In the genomic region with DNA sequence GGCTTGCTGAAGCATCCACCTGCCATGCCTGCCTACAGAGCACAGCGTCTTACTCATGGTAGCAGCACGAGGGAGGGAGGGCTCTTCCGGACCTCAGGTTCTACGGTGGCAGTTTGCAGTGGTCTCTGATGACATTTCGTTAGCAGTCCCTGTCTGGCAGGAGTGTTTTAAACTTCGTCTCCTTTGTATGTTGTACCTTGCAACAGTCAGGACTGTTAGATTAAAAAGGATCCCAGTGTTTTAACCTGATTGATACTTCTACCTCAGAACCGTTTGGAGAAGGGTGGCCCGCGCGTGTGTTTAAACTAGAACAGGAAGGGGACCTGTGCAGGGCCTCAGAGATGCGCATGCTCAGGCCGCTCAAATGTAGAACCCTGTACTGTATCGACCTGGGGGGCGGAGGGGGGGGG, we compare ENCODE assay signal across 9 mouse cellular contexts. TPM values are rescaled to one million over a fixed set of nuclear protein-coding genes. Genes with fewer than 3 reads are reported as not detected.
DNase-seq lines count a peak whose midpoint lies in the region; ATAC-seq lines count a peak whose summit lies in the region.
"Had no signal": no experiment of that assay in that cellular context is flagged by ENCODE, and none has a peak within 500 bp of the region (broad histone marks: within the 10 kb centered on the region; RNA-seq: fewer than 3 reads in every experiment).

No protein-coding gene starts in this region.

- ATAC-seq in heart, embryonic 16.5 days (replicated peaks; ENCODE audit: extremely low read depth, insufficient read depth, low FRiP score), result no peak
- ATAC-seq in granulocyte monocyte progenitor cell, adult 5-6 weeks (replicated peaks; ENCODE audit: poor library complexity, severe bottlenecking), result 0 out of 2 replicates have a peak, but pooled peaks have one; percentile 8

- 71% methylated on average over 14 of the region's 14 CpGs for WGBS in heart, embryonic 16.5 days
- 3% methylated on average over 9 of the region's 14 CpGs for WGBS in macrophage (ENCODE audit: missing documents)

- H3K27ac ChIP-seq in heart, embryonic 16.5 days (ENCODE audit: low read length), result peak overlapping the region; percentile 69
- H3K27ac ChIP-seq in macrophage, result peak overlapping the region; percentile 99

- no peak for DNase-seq in heart, postnatal 14 days
- peak; percentile 73 to 74 for DNase-seq in thymus, postnatal 10 days (ENCODE audit: low spot score in 2 of 2)
- no peak for DNase-seq in gastrocnemius, postnatal 14 days
- no peak for DNase-seq in cerebellum, postnatal 36 days
- no peak for DNase-seq in ovary, postnatal 10 days (ENCODE audit: low spot score)
- DNase-seq: heart, postnatal 36 days had no signal

- no peaks in the 10 kb centered on the region for H3K27me3 ChIP-seq in heart, embryonic 16.5 days (ENCODE audit: control insufficient read depth, insufficient read depth, low read length)

- peaks cover 85% of the 10 kb centered on the region for H3K79me2 ChIP-seq in macrophage (ENCODE audit: inconsistent target)

- no peaks in the 10 kb centered on the region for H3K9me3 ChIP-seq in heart, embryonic 16.5 days (replicated peaks; ENCODE audit: control insufficient read depth, low read length)

- H3K9ac ChIP-seq in heart, embryonic 16.5 days (ENCODE audit: low read length), result no peak overlapping the region; the same call in 1 of the 2 replicates

- no peaks in the 10 kb centered on the region for H3K36me3 ChIP-seq in heart, embryonic 16.5 days (ENCODE audit: control insufficient read depth, insufficient read depth)
- no peaks in the 10 kb centered on the region for H3K36me3 ChIP-seq in macrophage (ENCODE audit: inconsistent target)

- H3K4me3 ChIP-seq in heart, embryonic 16.5 days (ENCODE audit: low read length), result peak overlapping the region; percentile 34
- H3K4me3 ChIP-seq in macrophage (ENCODE audit: inconsistent target), result peak overlapping the region; percentile 81

- intact Hi-C loops in heart, postnatal 14 days (cut with DNase I), result no loop called here
- intact Hi-C loops in gastrocnemius, postnatal 14 days (cut with DNase I; ENCODE audit: low total_unique reads), result no loop called here

- peak overlapping the region; percentile 47 for H3K4me2 ChIP-seq in heart, embryonic 16.5 days (ENCODE audit: low read depth, low read length)

- 0 out of 2 replicates have a peak, but pooled peaks cover 3% of the 10 kb centered on the region for H3K4me1 ChIP-seq in heart, embryonic 16.5 days (ENCODE audit: control insufficient read depth, insufficient read depth, low read length)

RNA-seq across cellular contexts. Expression of a gene that starts 47.5 kb away (rescaled TPM):
- polyA plus RNA-seq in heart, embryonic 16.5 days (2015; fragmentation: Nextera tagmentation; extraction: Ambion mirVana), result 32.7 and 47.5 TPM in 2 replicates
- 10 to 100 TPM; 13.5 to 17.9 TPM for total RNA-seq in heart, postnatal 14 days (2021)
- 450 and 461 TPM in 2 replicates for total RNA-seq in granulocyte monocyte progenitor cell, adult 5-6 weeks (2014; fragmentation: Nextera tagmentation)
- total RNA-seq in granulocyte monocyte progenitor cell, adult 5-6 weeks (2017), result 316 and 346 TPM in 2 replicates
- 1,000 to 10,000 TPM in 11 of 26 experiments, 100 to 1,000 TPM in 15; 310 to 1,734 (median 948) TPM for total RNA-seq in macrophage (2018; cell fraction: chromatin; rRNA removed)
- 1,000 to 10,000 TPM in 4 of 26 experiments, 100 to 1,000 TPM in 22; 554 to 1,295 (median 783) TPM for total RNA-seq in macrophage (2018; cell fraction: cytosol; rRNA removed)
- 1,000 to 10,000 TPM in 4 of 26 experiments, 100 to 1,000 TPM in 22; 371 to 1,198 (median 818) TPM for total RNA-seq in macrophage (2018; cell fraction: nucleus; rRNA removed)
- 571 to 1,239 TPM (median 1,135 TPM) in 3 replicates for polyA plus RNA-seq in macrophage (2018)
- total RNA-seq in gastrocnemius, postnatal 14 days (2021), result 1 to 10 TPM; 6.0 to 8.2 TPM

RNA-seq across cellular contexts. Expression of a gene that starts 47.7 kb away (rescaled TPM):
- 0.07 TPM in 2 replicates for polyA plus RNA-seq in heart, embryonic 16.5 days (2015; fragmentation: Nextera tagmentation; extraction: Ambion mirVana)
- not detected for total RNA-seq in heart, postnatal 14 days (2021)
- total RNA-seq in granulocyte monocyte progenitor cell, adult 5-6 weeks (2014; fragmentation: Nextera tagmentation), result not detected in 2 replicates
- total RNA-seq in granulocyte monocyte progenitor cell, adult 5-6 weeks (2017), result not detected in 2 replicates
- 10 to 100 TPM in 7 of 26 experiments, 1 to 10 TPM in 9, under 1 TPM in 4, not detected in 6; 0.43 to 19.7 (median 5.4) TPM for total RNA-seq in macrophage (2018; cell fraction: chromatin; rRNA removed)
- total RNA-seq in macrophage (2018; cell fraction: cytosol; rRNA removed), result 1 to 10 TPM in 8 of 26 experiments, under 1 TPM in 15, not detected in 3; 0.05 to 7.4 (median 0.55) TPM
- 10 to 100 TPM in 6 of 26 experiments, 1 to 10 TPM in 12, under 1 TPM in 7, not detected in 1; 0.25 to 24.3 (median 3.4) TPM for total RNA-seq in macrophage (2018; cell fraction: nucleus; rRNA removed)
- 0.06 to 0.11 TPM in 2 of 3 replicates, not detected in the other for polyA plus RNA-seq in macrophage (2018)
- total RNA-seq in gastrocnemius, postnatal 14 days (2021), result not detected
- total RNA-seq: heart, postnatal 36 days had no signal

Comparison
In these comparisons a context has a peak if more than half of its experiments do, and no peak if none do; other contexts are left out.
1. DNase-seq: peak in thymus, postnatal 10 days (2 of 2); none in heart, postnatal 14 days (0 of 2), gastrocnemius, postnatal 14 days (single experiment), cerebellum, postnatal 36 days (0 of 2) and ovary, postnatal 10 days (single experiment).
2. RNA of a gene that starts 47.5 kb away (total RNA-seq): 316 to 461 TPM in granulocyte monocyte progenitor cell, adult 5-6 weeks; 13.5 to 17.9 TPM in heart, postnatal 14 days and 6.0 to 8.2 TPM in gastrocnemius, postnatal 14 days; every median in the first group is over 10 times any median in the second.